Mouse (Mus musculus) kidney, adult 2 months (tissue): ENCODE results near the gene Dusp7. TPM values are rescaled to one million over a fixed set of nuclear protein-coding genes. Genes with fewer than 3 reads are reported as not detected.

Source experiments
- DNase-seq: peaks from one replicate; pipeline ENCODE4 v3.0.0; 2021
- H3K27ac ChIP-seq: fragments of 200-500 bp; 2 replicates; pipeline ENCODE4 v1.5.1; 2012; ENCODE audit warnings: low read depth, low read length, control low read depth, inconsistent platforms; ENCODE audit not compliant: insufficient read depth
- H3K27me3 ChIP-seq: fragments of 200-500 bp; replicated peaks from 2 replicates; pipeline ENCODE4 v1.6.1; 2012; ENCODE audit warnings: mild to moderate bottlenecking, moderate library complexity, low read length, inconsistent platforms; ENCODE audit not compliant: control insufficient read depth, insufficient read depth
- H3K36me3 ChIP-seq: fragments of 200-500 bp; 2 replicates; pipeline ENCODE4 v1.6.1; 2012; ENCODE audit warnings: mild to moderate bottlenecking, moderate library complexity, low read length, inconsistent platforms; ENCODE audit not compliant: control insufficient read depth, insufficient read depth
- H3K4me1 ChIP-seq: fragments of 200-500 bp; 2 replicates; pipeline ENCODE4 v1.6.1; 2011; ENCODE audit warnings: low read length; ENCODE audit not compliant: control insufficient read depth, insufficient read depth
- H3K4me3 ChIP-seq: fragments of 200-500 bp; 2 replicates; pipeline ENCODE4 v1.5.1; 2011; ENCODE audit warnings: mild to moderate bottlenecking, low read depth, low read length, control low read depth; ENCODE audit not compliant: insufficient read depth
- CTCF ChIP-seq: fragments of 200-500 bp; conservative IDR thresholded peaks from 2 replicates; pipeline ENCODE4 v1.5.1; 2011; ENCODE audit warnings: low read depth, mild to moderate bottlenecking, control low read depth, low read length, moderate library complexity, mixed read lengths; ENCODE audit not compliant: insufficient read depth, insufficient read length
- POLR2A ChIP-seq: fragments of 200-500 bp; IDR thresholded peaks from one replicate; pipeline ENCODE4 v1.6.1; 2011; ENCODE audit warnings: low read depth, low read length, control low read depth
- WGBS: fragments of 180-500 bp; shearing (Covaris S2); methylation state at CpG from one replicate; pipeline ENCODE4 v1.1.7; 2018; 5-methylcytosine and 5-hydroxymethylcytosine counted together
- polyA plus RNA-seq: library from polyadenylated mRNA; depleted of rRNA; stranded (reverse); fragments of >200 nt; gene quantifications from 2 replicates; pipeline ENCODE4 v1.2.3, GENCODE M21; 2012; rRNA removed

Dusp7 gene
- polyA plus RNA-seq, 1 experiment, result 38.8 TPM

- peaks cover 6% of the 10 kb centered on the region for H3K4me1 ChIP-seq
- no peak for TF ChIP-seq POLR2A
- 0 out of 2 replicates have a peak, but pooled peaks have one; percentile 12 for TF ChIP-seq CTCF
- no peaks in the 10 kb centered on the region for H3K27me3 ChIP-seq
- no peaks in the 10 kb centered on the region for H3K36me3 ChIP-seq
- peak; percentile 85 for DNase-seq
- peak overlapping the region; percentile 16; the same call in 1 of the 2 replicates for H3K4me3 ChIP-seq
- no peak overlapping the region for H3K27ac ChIP-seq
- WGBS, result 18% methylated on average over 29 of the region's 29 CpGs
These were observed 49.6 kb downstream of the Dusp7 start for GRCm38 (mm10) chr9:106417841-106418625.

DNA sequence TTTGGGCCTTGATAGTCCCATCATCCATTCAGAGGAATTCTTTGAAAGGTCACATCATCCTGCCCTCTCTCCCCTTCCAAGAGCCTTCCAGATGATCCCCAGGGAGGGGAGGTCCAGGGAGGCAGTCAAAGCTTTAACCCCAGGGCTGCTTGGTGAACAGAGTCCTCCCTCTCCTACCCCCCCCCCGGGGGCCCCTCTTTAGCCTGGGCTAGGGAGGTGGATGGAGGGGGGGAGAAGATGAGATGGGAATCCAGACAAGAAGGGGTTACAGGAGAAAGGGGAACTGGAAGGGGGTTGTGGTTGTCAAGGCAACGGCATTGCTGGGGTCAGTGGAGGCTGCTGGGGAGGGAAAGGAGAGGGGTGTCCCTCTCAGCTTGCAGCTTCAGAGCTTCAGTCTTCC lies 52.2 kb downstream of the Dusp7 start:
- Histone ChIP-seq H3K27me3 (no peaks in the 10 kb centered on the region), H3K36me3 (no peaks in the 10 kb centered on the region), H3K4me1 (peaks cover 6% of the 10 kb centered on the region), H3K27ac (no peak overlapping the region), H3K4me3 (no peak overlapping the region)
- DNase-seq, result no peak
- WGBS, result 14% methylated on average over 2 of the region's 2 CpGs
- TF ChIP-seq CTCF (no peak), POLR2A (no peak)

- H3K36me3 ChIP-seq, result no peaks in the 10 kb centered on the region
- H3K27ac ChIP-seq, result no peak overlapping the region
- H3K27me3 ChIP-seq, result no peaks in the 10 kb centered on the region
- 22% methylated on average over 18 of the region's 18 CpGs for WGBS
- H3K4me1 ChIP-seq, result peaks cover 6% of the 10 kb centered on the region
- DNase-seq, result no peak
- TF ChIP-seq POLR2A (no peak), CTCF (no peak)
- H3K4me3 ChIP-seq, result no peak overlapping the region
These were observed 52.8 kb downstream of the Dusp7 start for GRCm38 (mm10) chr9:106421033-106421864.

GRCm38 (mm10) chr9:106421865-106422160 lies 53.4 kb downstream of the Dusp7 start:
- Histone ChIP-seq H3K27me3 (no peaks in the 10 kb centered on the region), H3K4me3 (no peak overlapping the region), H3K4me1 (peaks cover 6% of the 10 kb centered on the region), H3K27ac (no peak overlapping the region), H3K36me3 (no peaks in the 10 kb centered on the region)
- DNase-seq, result peak; percentile 92
- WGBS, result 1% methylated on average over 3 of the region's 3 CpGs
- TF ChIP-seq POLR2A (no peak), CTCF (peak; percentile 95)

Other genes starting within 250 kb of the Dusp7 start
- 168 and 212 TPM in 2 replicates for gene Glyctk, start 210.5 kb upstream of the Dusp7 start, polyA plus RNA-seq
- 37.6 and 38.9 TPM in 2 replicates for gene Wdr82, start 197.7 kb upstream of the Dusp7 start, polyA plus RNA-seq
- 28.5 and 32.6 TPM in 2 replicates for gene Ppm1m, start 168.9 kb upstream of the Dusp7 start, polyA plus RNA-seq
- gene Twf2, start 165.5 kb upstream of the Dusp7 start, polyA plus RNA-seq, result 24.4 and 29.7 TPM in 2 replicates
- gene Tlr9, start 146.0 kb upstream of the Dusp7 start, polyA plus RNA-seq, result 2.0 and 4.2 TPM in 2 replicates
- 315 and 343 TPM in 2 replicates for gene Alas1, start 120.0 kb upstream of the Dusp7 start, polyA plus RNA-seq
- 5.8 and 6.1 TPM in 2 replicates for gene Poc1a, start 87.6 kb upstream of the Dusp7 start, polyA plus RNA-seq
- 452 and 521 TPM in 2 replicates for gene Rpl29, start 60.8 kb downstream of the Dusp7 start, polyA plus RNA-seq
- 141 and 154 TPM in 2 replicates for gene Acy1, start 69.7 kb downstream of the Dusp7 start, polyA plus RNA-seq
- 470 and 526 TPM in 2 replicates for gene Abhd14b, start 78.8 kb downstream of the Dusp7 start, polyA plus RNA-seq
- 137 and 146 TPM in 2 replicates for gene Abhd14a, start 79.0 kb downstream of the Dusp7 start, polyA plus RNA-seq
- 90.3 and 115 TPM in 2 replicates for gene Pcbp4, start 84.7 kb downstream of the Dusp7 start, polyA plus RNA-seq
- 0.07 TPM in 1 of 2 replicates, not detected in the other for gene Gpr62, start 97.3 kb downstream of the Dusp7 start, polyA plus RNA-seq
- 17.5 and 20.7 TPM in 2 replicates for gene Rrp9, start 107.3 kb downstream of the Dusp7 start, polyA plus RNA-seq
- gene Parp3, start 108.3 kb downstream of the Dusp7 start, polyA plus RNA-seq, result 25.8 and 31.9 TPM in 2 replicates
- not detected in 2 replicates for gene Iqcf1, start 131.3 kb downstream of the Dusp7 start, polyA plus RNA-seq
- gene Iqcf5, start 145.9 kb downstream of the Dusp7 start, polyA plus RNA-seq, result 0.39 TPM in 1 of 2 replicates, not detected in the other
- gene Iqcf3, start 193.0 kb downstream of the Dusp7 start, polyA plus RNA-seq, result 0.06 and 0.11 TPM in 2 replicates
- 0.22 TPM in 1 of 2 replicates, not detected in the other for gene Iqcf4, start 202.4 kb downstream of the Dusp7 start, polyA plus RNA-seq